Mouse (Mus musculus) erythroblast, embryonic 14.5 days (primary cell): ENCODE data around the gene Stxbp1.

ENCODE experiments used
- GATA1 ChIP-seq: IDR thresholded peaks from 2 replicates; pipeline ENCODE4 v1.6.1; 2012; ENCODE audit warnings: low read length, inconsistent platforms, mixed read lengths
- TAL1 ChIP-seq: IDR thresholded peaks from 3 replicates; pipeline ENCODE4 v1.6.1; 2012; ENCODE audit warnings: low read length, inconsistent platforms, mixed read lengths

DNA sequence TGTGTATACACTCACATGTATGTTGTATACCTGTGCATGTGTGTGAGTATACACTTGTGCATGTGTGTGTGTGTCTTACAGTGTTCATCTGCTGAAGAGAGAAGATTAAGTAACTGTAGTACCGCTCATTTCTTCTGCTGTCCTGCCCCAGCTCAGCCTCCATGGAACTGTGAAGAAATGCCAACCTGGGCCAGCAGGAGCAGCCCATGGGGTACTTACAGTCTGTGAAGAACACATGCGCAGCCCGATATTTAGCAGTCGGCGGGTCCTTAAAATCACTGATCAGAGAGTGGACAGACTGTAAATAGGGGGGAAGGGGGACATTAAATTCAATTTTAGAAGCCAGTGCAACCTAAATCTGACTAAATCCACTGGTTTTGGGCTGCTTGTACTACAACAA, 28.8 kb downstream of the Stxbp1 start:
- TF ChIP-seq TAL1 = no peak
- TF ChIP-seq GATA1 = no peak
